Mouse (Mus musculus) forebrain, embryonic 16.5 days (tissue): ENCODE data around the gene Efcab2. TPM values are rescaled to one million over a fixed set of nuclear protein-coding genes. Genes with fewer than 3 reads are reported as not detected.

ENCODE experiments used
- microRNA-seq: library from miRNA; unstranded; fragments of <30 nt; microRNA quantifications from one replicate; pipeline ENCODE4, GENCODE M21; 2017
- polyA plus RNA-seq: library from polyadenylated mRNA; unstranded; fragments of >200 nt; fragmentation: Nextera tagmentation; extraction: Ambion mirVana; gene quantifications from 2 replicates; pipeline ENCODE4 v1.2.1, GENCODE M21; 2015

The Efcab2 gene
- polyA plus RNA-seq, 1 experiment from 2014 or later = 7.1 TPM

Small RNA genes lying within 50 kb of the gene (microRNA-seq; reads per million reads assigned to microRNA genes)
- not detected for gene Gm27458

Other genes with a start within 250 kb of the Efcab2 start
- 17.7 and 19.9 TPM in 2 replicates for gene Desi2, start 218.7 kb upstream of the Efcab2 start, polyA plus RNA-seq
- 129 and 141 TPM in 2 replicates for gene Cox20, start 87.0 kb upstream of the Efcab2 start, polyA plus RNA-seq
- 261 and 340 TPM in 2 replicates for gene Hnrnpu, start 68.3 kb upstream of the Efcab2 start, polyA plus RNA-seq
- 4.7 and 5.3 TPM in 2 replicates for gene Kif26b, start 123.0 kb downstream of the Efcab2 start, polyA plus RNA-seq